Mouse (Mus musculus) c-Kit-positive CD71-negative TER-119-negative erythroid progenitor cells, embryonic 14.5 days (primary cell): ENCODE measurements around the gene Gm10439.
"Not testable (repeated sequence)": the region's sequence is repeated elsewhere in the genome, so short reads cannot be mapped to it uniquely, and the experiment has no call there.

Experiments
- DNase-seq: peaks from one replicate; pipeline ENCODE4 v3.0.0-alpha.2; 2013; ENCODE audit warnings: low read depth

Gene Gm10439

DNA sequence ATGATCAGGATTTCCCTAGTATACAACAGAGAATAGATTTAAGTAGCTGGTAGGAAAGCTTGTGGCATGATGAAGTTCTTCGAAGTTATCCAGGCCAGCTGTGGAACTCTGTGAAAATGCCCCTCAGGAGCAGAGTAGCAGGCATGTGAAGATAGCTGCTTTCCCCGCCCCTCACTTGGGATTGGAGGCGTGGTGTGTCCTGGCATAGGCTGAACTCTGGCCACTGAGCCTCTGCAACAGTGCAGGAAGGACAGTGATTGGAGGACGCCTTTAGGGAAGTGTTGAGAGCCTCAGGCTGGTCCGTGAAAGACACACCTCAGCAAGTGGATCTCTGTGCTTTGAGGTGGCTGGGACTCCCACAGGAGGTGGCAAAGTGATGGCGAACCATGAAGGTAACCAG is at the start of gene Gm10439:
Gene Gm10439 (plus strand): TSS at position 301 of the 400 bp plus-strand sequence.
- DNase-seq, result not testable (repeated sequence)
